Mouse (Mus musculus) T-helper 1 cell (primary cell): ENCODE results near the gene Pias1.

Experiments used
- in situ Hi-C: fragments of 300-600 bp; cut with MboI, MseI; formaldehyde crosslinking; loops from one replicate; pipeline ENCODE4 v1.15.1; 2025; ENCODE audit warnings: high pct_unique_total_duplicates

Gene Pias1

GRCm38 (mm10) chr9:62987824-62988223 lies at the start of gene Pias1:
Gene Pias1 (minus strand): TSS chr9:62987924.
- in situ Hi-C loops = no loop called here

GRCm38 (mm10) chr9:63035431-63035830 lies 47.7 kb upstream of the Pias1 start:
- in situ Hi-C loops = no loop called here

GRCm38 (mm10) chr9:63031011-63031782 lies 43.5 kb upstream of the Pias1 start:
- in situ Hi-C loops = no loop called here

- in situ Hi-C loops = no loop called here
These were observed 34.8 kb upstream of the Pias1 start for GRCm38 (mm10) chr9:63022486-63022885.

- in situ Hi-C loops = no loop called here
These were observed 19.6 kb upstream of the Pias1 start for GRCm38 (mm10) chr9:63007371-63007770.

- in situ Hi-C loops = no loop called here
These were observed 18.5 kb upstream of the Pias1 start for GRCm38 (mm10) chr9:63006081-63006820.

- in situ Hi-C loops = no loop called here
These were observed 10.8 kb upstream of the Pias1 start for GRCm38 (mm10) chr9:62998561-62998960.

GRCm38 (mm10) chr9:62997626-62998025 lies 9.9 kb upstream of the Pias1 start:
- in situ Hi-C loops = no loop called here

- in situ Hi-C loops = no loop called here
These were observed 7.5 kb upstream of the Pias1 start for GRCm38 (mm10) chr9:62995186-62995585.

GRCm38 (mm10) chr9:62990134-62990533 lies 2.4 kb upstream of the Pias1 start:
- in situ Hi-C loops = no loop called here

- in situ Hi-C loops = no loop called here
These were observed 6.9 kb downstream of the Pias1 start for GRCm38 (mm10) chr9:62980777-62981202.

- in situ Hi-C loops = no loop called here
These were observed 7.5 kb downstream of the Pias1 start for GRCm38 (mm10) chr9:62980162-62980776.

GRCm38 (mm10) chr9:62979461-62980161 lies 8.1 kb downstream of the Pias1 start:
- in situ Hi-C loops = loop anchor here (5.0 kb wide), 1 partner anchor 127 kb away; no protein-coding TSS in a partner anchor

GRCm38 (mm10) chr9:62977152-62977551 lies 10.6 kb downstream of the Pias1 start:
- in situ Hi-C loops = loop anchor here (5.0 kb wide), 1 partner anchor 125 kb away; no protein-coding TSS in a partner anchor

GRCm38 (mm10) chr9:62975830-62976229 lies 11.9 kb downstream of the Pias1 start:
- in situ Hi-C loops = loop anchor here (5.0 kb wide), 1 partner anchor 124 kb away; no protein-coding TSS in a partner anchor

- in situ Hi-C loops = no loop called here
These were observed 13.3 kb downstream of the Pias1 start for GRCm38 (mm10) chr9:62974439-62974838.

GRCm38 (mm10) chr9:62972073-62972745 lies 15.5 kb downstream of the Pias1 start:
- in situ Hi-C loops = no loop called here

- in situ Hi-C loops = no loop called here
These were observed 17.4 kb downstream of the Pias1 start for GRCm38 (mm10) chr9:62970345-62970744.

- in situ Hi-C loops = no loop called here
These were observed 21.7 kb downstream of the Pias1 start for GRCm38 (mm10) chr9:62966018-62966417.

GRCm38 (mm10) chr9:62952713-62953112 lies 35.0 kb downstream of the Pias1 start:
- in situ Hi-C loops = no loop called here

- in situ Hi-C loops = no loop called here
These were observed 42.4 kb downstream of the Pias1 start for GRCm38 (mm10) chr9:62945346-62945745.
